Mouse (Mus musculus): ENCODE results near the gene Dpm2. TPM values are rescaled to one million over a fixed set of nuclear protein-coding genes. Genes with fewer than 3 reads are reported as not detected.

Gene Dpm2
- polyA plus RNA-seq, 1 experiment from 2014 or later: 150 TPM

DNA sequence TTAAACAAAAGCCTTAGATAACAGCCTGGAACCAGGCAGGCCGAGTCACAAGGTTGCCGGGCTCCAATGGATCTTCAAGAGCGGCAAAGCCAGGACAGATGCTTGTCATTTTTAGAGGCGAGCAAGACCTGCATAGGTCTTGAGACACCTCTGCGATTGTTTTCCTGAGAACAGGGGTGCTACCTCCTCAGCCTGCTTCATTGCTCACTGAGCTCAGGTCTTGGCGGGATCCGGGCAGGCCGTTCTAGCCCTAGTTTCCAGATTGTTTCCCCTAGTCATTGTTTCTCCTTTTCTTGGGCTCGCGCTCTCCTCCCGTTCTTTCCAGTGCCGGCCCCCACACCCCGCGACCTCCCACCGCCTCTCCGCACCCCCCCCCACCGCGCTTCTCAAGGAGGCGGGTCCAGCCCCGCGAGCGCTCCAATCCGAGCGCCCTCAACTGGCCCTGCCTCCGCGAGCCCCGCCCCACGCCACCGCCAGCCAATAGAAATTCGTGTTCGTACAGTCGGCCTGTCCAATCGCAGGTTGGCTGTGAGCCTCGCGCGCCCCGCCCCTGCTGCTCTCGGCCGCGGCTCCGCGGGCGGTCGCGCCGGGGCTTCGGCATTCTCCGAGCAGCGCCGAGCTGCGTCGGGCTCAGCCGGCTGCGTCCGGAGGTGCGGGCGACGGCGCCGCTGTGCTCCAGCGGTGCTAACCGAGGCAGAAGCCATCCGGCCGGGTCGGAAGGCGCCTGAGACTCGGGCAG lies 35.8 kb upstream of the Dpm2 start, which contains the start of gene Fam102a:
Fam102a (plus strand) TSS at position 600 of the 739 bp plus-strand sequence.
- no peaks in the 10 kb centered on the region for H3K9me3 ChIP-seq (ENCODE audit: control insufficient read depth, low read length)
- peak within 1 kb of the TSS; percentile 88 for H3K4me3 ChIP-seq (ENCODE audit: low read length)
- H3K4me2 ChIP-seq (ENCODE audit: low read length): peak within 1 kb of the TSS; percentile 85
- peaks cover 45% of the 10 kb centered on the region for H3K4me1 ChIP-seq (ENCODE audit: control insufficient read depth, insufficient read depth, low read depth, low read length)
- H3K27me3 ChIP-seq (replicated peaks; ENCODE audit: control insufficient read depth, insufficient read depth, low read length): no peaks in the 10 kb centered on the region
- peak within 1 kb of the TSS; percentile 98 for H3K9ac ChIP-seq (ENCODE audit: low read depth, low read length)
- H3K36me3 ChIP-seq (ENCODE audit: control insufficient read depth, insufficient read depth, low read length): no peaks in the 10 kb centered on the region
- under 1% methylated on average over 61 of the region's 67 CpGs for WGBS
- peak within 1 kb of the TSS; percentile 94 for H3K27ac ChIP-seq (ENCODE audit: low read depth, low read length)
- peak; percentile 98 for ATAC-seq

DNA sequence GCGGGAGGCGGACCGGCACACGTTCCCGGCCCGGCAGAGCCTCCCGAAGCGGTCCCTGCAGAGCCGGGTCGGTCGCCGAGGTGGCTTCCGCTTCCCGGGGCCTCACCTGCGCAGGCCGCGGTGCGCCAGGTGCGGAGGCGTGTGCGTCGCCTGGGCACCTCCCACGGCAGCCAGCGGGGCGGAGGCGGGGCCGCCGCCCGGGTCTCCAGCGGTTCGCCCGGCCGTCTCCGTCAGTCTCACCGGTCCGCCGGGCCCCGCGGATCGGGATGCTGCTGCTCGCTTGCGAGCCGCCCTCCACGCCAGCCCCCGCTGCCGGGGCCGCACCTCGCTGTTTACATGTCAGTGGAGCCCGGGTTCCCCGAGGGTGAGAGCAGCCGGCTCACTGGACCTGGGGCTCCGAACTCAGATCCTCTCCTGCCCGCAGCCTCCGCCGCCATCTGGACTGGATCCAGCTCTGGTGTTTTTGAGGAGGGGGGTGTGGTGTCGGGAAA lies 35.1 kb upstream of the Dpm2 start:
- H3K27ac ChIP-seq (ENCODE audit: low read depth, low read length): peak overlapping the region; percentile 94
- peak overlapping the region; percentile 85 for H3K4me2 ChIP-seq (ENCODE audit: low read length)
- H3K9me3 ChIP-seq (ENCODE audit: control insufficient read depth, low read length): no peaks in the 10 kb centered on the region
- peak overlapping the region; percentile 88 for H3K4me3 ChIP-seq (ENCODE audit: low read length)
- peak overlapping the region; percentile 98 for H3K9ac ChIP-seq (ENCODE audit: low read depth, low read length)
- peaks cover 45% of the 10 kb centered on the region for H3K4me1 ChIP-seq (ENCODE audit: control insufficient read depth, insufficient read depth, low read depth, low read length)
- WGBS: under 1% methylated on average over 28 of the region's 56 CpGs
- H3K27me3 ChIP-seq (replicated peaks; ENCODE audit: control insufficient read depth, insufficient read depth, low read length): no peaks in the 10 kb centered on the region
- no peaks in the 10 kb centered on the region for H3K36me3 ChIP-seq (ENCODE audit: control insufficient read depth, insufficient read depth, low read length)
- ATAC-seq: no peak

DNA sequence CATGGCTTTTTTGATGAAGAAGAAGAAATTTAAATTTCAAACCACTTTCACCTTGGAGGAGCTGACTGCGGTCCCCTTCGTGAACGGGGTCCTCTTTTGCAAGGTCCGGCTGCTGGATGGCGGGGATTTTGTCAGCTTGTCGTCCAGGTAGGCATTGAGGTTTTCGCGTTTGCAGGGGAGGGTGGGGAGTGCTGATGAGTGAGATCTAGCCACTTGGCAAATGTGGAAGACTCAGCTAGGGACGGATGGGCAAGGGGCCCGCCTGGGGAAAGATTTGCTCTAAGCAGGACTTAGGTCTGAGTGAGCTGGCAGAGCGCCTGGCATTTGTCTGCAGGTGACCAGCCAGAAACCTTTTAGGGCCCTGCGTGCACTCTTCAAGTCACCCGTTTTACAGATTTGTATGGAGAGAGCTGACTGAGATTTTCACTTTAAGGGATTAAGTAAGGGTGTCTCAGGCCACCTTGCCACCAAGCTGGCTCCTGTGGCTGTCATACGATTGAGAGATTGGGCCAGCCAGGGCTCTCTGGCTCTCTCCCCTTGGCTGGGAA lies 34.5 kb upstream of the Dpm2 start:
- Histone ChIP-seq H3K9me3 (ENCODE audit: control insufficient read depth, low read length) (no peaks in the 10 kb centered on the region), H3K4me2 (ENCODE audit: low read length) (peak overlapping the region; percentile 85), H3K4me1 (ENCODE audit: control insufficient read depth, insufficient read depth, low read depth, low read length) (peaks cover 45% of the 10 kb centered on the region), H3K36me3 (ENCODE audit: control insufficient read depth, insufficient read depth, low read length) (no peaks in the 10 kb centered on the region), H3K4me3 (ENCODE audit: low read length) (peak overlapping the region; percentile 88), H3K27ac (ENCODE audit: low read depth, low read length) (peak overlapping the region; percentile 94), H3K27me3 (replicated peaks; ENCODE audit: control insufficient read depth, insufficient read depth, low read length) (no peaks in the 10 kb centered on the region), H3K9ac (ENCODE audit: low read depth, low read length) (peak overlapping the region; percentile 98)
- WGBS: 1% methylated on average over 14 of the region's 14 CpGs
- ATAC-seq: no peak

DNA sequence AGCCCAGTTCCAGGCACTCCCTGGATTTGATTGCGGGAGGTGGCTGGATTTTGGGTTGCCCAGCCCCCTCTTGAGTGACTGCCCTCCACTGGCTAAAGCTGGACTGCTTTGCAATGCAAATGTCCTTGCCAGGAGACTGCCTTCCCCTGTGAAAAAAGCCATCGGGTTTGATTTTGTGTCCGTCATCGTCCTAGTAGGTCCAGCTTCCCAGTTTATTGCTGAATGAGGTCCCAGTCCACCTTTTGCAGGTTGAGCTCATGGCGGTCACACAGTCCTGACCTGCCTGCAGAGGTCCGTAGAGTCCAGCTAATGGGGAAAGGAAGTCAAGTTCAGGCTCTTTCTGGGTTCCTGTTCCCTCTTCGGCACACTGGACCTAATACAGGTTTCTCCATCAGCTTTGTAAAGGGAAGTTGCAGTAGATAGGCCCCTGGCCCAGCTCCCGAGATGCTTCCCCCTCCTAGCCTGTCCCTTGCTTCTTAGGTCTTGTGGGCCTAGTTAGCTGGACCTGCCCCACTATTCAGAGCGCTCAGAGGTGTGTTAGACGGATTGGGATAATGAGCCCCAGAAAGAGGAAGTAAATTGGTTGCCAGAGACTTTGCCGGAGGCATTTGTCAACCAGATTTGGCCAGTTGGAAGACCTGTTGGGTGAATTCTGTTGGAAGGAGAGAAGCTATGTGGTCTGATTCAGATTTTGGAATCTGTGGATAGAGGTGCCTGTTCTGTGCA lies 33.9 kb upstream of the Dpm2 start:
- under 1% methylated on average over 11 of the region's 11 CpGs for WGBS

DNA sequence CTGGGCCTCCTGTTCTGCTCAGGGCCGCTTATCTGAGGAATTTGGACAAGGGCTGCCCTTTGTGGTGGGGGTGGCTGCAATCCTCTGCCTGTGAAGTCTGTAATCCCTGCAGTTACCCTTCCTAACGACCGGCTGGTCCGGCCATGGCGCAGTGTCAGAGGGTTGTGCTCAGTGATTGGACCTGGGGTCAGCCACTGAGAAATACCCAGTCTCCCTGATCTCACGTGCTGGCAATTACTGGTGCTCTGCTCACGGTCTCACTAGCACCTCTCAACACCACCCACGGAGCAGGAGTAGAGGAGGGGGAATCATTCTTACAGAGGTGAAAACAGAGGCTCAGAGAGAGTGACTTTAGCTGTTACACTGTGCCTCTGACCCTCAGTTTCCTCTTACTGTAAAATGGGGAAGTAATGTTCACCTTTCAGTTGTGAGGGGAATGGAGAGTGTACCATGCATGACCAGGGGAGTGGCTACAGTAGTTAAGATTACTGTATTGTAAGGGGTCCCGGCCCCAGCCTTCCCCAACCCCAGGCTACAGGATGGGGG lies 33.2 kb upstream of the Dpm2 start:
- H3K9me3 ChIP-seq (ENCODE audit: control insufficient read depth, low read length): no peaks in the 10 kb centered on the region
- H3K36me3 ChIP-seq (ENCODE audit: control insufficient read depth, insufficient read depth, low read length): no peaks in the 10 kb centered on the region
- WGBS: 12% methylated on average over 9 of the region's 9 CpGs
- peak overlapping the region; percentile 98 for H3K9ac ChIP-seq (ENCODE audit: low read depth, low read length)
- peak overlapping the region; percentile 88 for H3K4me3 ChIP-seq (ENCODE audit: low read length)
- peak overlapping the region; percentile 73 for H3K27ac ChIP-seq (ENCODE audit: low read depth, low read length)
- peak overlapping the region; percentile 85 for H3K4me2 ChIP-seq (ENCODE audit: low read length)
- no peaks in the 10 kb centered on the region for H3K27me3 ChIP-seq (replicated peaks; ENCODE audit: control insufficient read depth, insufficient read depth, low read length)
- no peak for ATAC-seq
- peaks cover 45% of the 10 kb centered on the region for H3K4me1 ChIP-seq (ENCODE audit: control insufficient read depth, insufficient read depth, low read depth, low read length)

More for the DNA sequence above, 33.9 kb upstream of the Dpm2 start:
- H3K4me1 ChIP-seq (ENCODE audit: control insufficient read depth, insufficient read depth, low read depth, low read length): peaks cover 45% of the 10 kb centered on the region
- ATAC-seq: no peak
- no peaks in the 10 kb centered on the region for H3K27me3 ChIP-seq (replicated peaks; ENCODE audit: control insufficient read depth, insufficient read depth, low read length)
- H3K4me2 ChIP-seq (ENCODE audit: low read length): peak overlapping the region; percentile 85
- H3K4me3 ChIP-seq (ENCODE audit: low read length): peak overlapping the region; percentile 88
- H3K27ac ChIP-seq (ENCODE audit: low read depth, low read length): peak overlapping the region; percentile 94
- H3K9me3 ChIP-seq (ENCODE audit: control insufficient read depth, low read length): no peaks in the 10 kb centered on the region
- peak overlapping the region; percentile 98 for H3K9ac ChIP-seq (ENCODE audit: low read depth, low read length)
- no peaks in the 10 kb centered on the region for H3K36me3 ChIP-seq (ENCODE audit: control insufficient read depth, insufficient read depth, low read length)

DNA sequence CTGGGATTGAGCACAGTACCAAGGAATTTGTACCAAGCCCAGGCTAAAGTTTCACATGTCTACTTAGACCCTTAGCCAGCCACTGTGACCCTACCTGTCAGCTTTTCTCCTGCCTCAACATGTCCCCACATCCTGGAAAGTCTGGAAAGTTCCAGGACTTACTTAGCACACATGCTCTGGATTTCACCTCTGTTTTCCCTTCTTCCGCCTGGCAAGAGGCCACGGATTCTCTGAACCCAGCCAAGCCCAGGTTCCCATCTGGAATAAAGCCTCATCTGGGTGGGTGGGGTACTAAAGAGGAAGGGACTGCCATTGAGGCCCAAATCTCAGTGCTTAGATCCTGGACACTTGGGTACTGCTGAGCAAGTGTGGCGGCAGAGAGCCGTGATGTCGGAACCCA lies 32.7 kb upstream of the Dpm2 start:
- H3K27ac ChIP-seq (ENCODE audit: low read depth, low read length): no peak overlapping the region
- peaks cover 49% of the 10 kb centered on the region for H3K4me1 ChIP-seq (ENCODE audit: control insufficient read depth, insufficient read depth, low read depth, low read length)
- no peak for ATAC-seq
- H3K4me2 ChIP-seq (ENCODE audit: low read length): peak overlapping the region; percentile 85
- H3K27me3 ChIP-seq (replicated peaks; ENCODE audit: control insufficient read depth, insufficient read depth, low read length): no peaks in the 10 kb centered on the region
- peak overlapping the region; percentile 1; the same call in 1 of the 2 replicates for H3K9ac ChIP-seq (ENCODE audit: low read depth, low read length)
- 67% methylated on average over 5 of the region's 5 CpGs for WGBS
- peak overlapping the region; percentile 88 for H3K4me3 ChIP-seq (ENCODE audit: low read length)
- H3K36me3 ChIP-seq (ENCODE audit: control insufficient read depth, insufficient read depth, low read length): no peaks in the 10 kb centered on the region
- no peaks in the 10 kb centered on the region for H3K9me3 ChIP-seq (ENCODE audit: control insufficient read depth, low read length)

DNA sequence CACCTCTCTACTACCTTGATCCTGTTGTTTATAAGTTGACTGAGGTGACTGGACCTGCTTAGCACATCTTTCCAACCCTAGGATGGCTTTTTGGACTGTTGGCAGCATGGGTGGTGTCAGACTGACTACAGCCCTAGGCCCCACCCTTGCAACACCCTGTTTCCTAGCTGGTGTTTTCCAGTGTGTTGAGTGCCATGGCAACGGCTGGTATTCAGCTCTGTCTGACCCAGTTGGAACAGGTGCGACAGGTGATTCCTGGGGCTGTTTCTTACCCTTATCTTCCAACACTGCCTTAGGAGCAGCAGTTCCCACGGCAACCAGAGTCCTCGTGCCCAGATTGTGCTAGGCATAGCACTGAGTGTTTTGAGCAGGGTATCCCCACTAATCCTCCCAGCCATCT lies 32.2 kb upstream of the Dpm2 start:
- no peaks in the 10 kb centered on the region for H3K9me3 ChIP-seq (ENCODE audit: control insufficient read depth, low read length)
- 57% methylated on average over 4 of the region's 4 CpGs for WGBS
- H3K36me3 ChIP-seq (ENCODE audit: control insufficient read depth, insufficient read depth, low read length): no peaks in the 10 kb centered on the region
- no peak overlapping the region for H3K9ac ChIP-seq (ENCODE audit: low read depth, low read length)
- H3K4me3 ChIP-seq (ENCODE audit: low read length): peak overlapping the region; percentile 88; the same call in 1 of the 2 replicates
- H3K27ac ChIP-seq (ENCODE audit: low read depth, low read length): no peak overlapping the region
- H3K4me1 ChIP-seq (ENCODE audit: control insufficient read depth, insufficient read depth, low read depth, low read length): peaks cover 51% of the 10 kb centered on the region
- peak overlapping the region; percentile 85 for H3K4me2 ChIP-seq (ENCODE audit: low read length)
- no peak for ATAC-seq
- H3K27me3 ChIP-seq (replicated peaks; ENCODE audit: control insufficient read depth, insufficient read depth, low read length): no peaks in the 10 kb centered on the region

DNA sequence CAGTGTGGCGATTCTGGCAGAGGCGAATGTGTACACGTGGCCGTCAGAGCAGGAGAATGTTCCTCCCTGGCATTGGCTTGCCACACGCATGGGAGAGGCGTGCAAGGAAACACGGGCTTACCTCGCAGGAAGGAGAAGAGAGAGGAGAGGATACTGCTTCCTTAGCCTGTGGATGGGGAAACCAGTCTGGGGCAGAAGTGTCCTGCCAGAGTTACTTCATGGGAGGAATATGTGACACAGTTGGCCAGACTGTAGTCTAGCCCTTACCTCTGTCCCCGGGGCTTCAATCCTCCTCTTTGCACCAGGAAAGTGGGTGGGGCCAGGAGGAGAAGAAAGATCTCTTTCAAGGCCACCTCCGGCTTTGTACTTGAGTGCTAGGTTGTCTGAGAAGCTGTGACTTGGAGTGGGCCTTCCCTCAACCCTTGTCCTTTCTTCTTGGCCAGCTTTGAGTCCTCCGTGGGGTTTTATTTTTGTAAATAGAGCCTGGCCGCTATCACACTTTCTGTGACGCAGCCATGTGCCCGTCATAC lies 31.1 kb upstream of the Dpm2 start:
- Histone ChIP-seq H3K27me3 (replicated peaks; ENCODE audit: control insufficient read depth, insufficient read depth, low read length) (no peaks in the 10 kb centered on the region), H3K4me3 (ENCODE audit: low read length) (no peak overlapping the region), H3K36me3 (ENCODE audit: control insufficient read depth, insufficient read depth, low read length) (no peaks in the 10 kb centered on the region), H3K27ac (ENCODE audit: low read depth, low read length) (no peak overlapping the region), H3K4me2 (ENCODE audit: low read length) (peak overlapping the region; percentile 1; the same call in 1 of the 2 replicates), H3K9me3 (ENCODE audit: control insufficient read depth, low read length) (no peaks in the 10 kb centered on the region), H3K4me1 (ENCODE audit: control insufficient read depth, insufficient read depth, low read depth, low read length) (peaks cover 45% of the 10 kb centered on the region), H3K9ac (ENCODE audit: low read depth, low read length) (no peak overlapping the region)
- 82% methylated on average over 14 of the region's 14 CpGs for WGBS
- no peak for ATAC-seq
